9 mouse cellular contexts compared by ENCODE assay signal in the genomic region with DNA sequence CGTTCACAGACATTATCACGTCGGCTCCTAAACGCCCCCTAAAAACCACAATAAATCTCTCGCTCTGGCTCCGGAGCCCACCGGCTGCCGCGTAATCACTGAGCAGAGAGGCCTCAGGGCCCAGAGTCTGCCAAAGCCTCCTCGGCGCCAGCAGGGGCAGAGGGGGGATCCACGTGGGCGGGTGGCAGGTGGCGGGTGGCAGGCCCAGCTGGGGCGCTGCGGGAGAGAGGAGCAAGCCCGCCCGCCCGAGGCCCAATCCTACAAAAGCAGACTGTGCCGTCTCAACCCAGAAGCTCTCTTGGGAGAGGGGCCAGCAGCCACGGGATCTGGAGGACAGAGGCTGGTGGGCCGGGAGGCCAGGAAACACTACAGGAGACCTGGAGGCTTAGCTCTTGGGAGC. TPM values are rescaled to one million over a fixed set of nuclear protein-coding genes. Genes with fewer than 3 reads are reported as not detected.
A peak's percentile ranks its signal among the peaks of the same experiment; 100 is the strongest.
DNase-seq lines count a peak whose midpoint lies in the region; ATAC-seq lines count a peak whose summit lies in the region.
"Had no signal": no experiment of that assay in that cellular context is flagged by ENCODE, and none has a peak within 500 bp of the region (broad histone marks: within the 10 kb centered on the region; RNA-seq: fewer than 3 reads in every experiment).

No protein-coding gene starts in this region.

- no peak for DNase-seq in frontal cortex, adult 2 months (ENCODE audit: extremely low spot score in 1 of 2, low spot score in 1 of 2)
- peak; percentile 68 for DNase-seq in right cerebral cortex, postnatal 14 days
- DNase-seq in right cerebral cortex, adult 18-20 months = no peak
- DNase-seq in intestine, embryonic 14.5 days (ENCODE audit: low spot score) = peak; percentile 71
- no peak for DNase-seq in frontal cortex, postnatal 25 days (ENCODE audit: low spot score in 2 of 2)

- 2% methylated on average over 22 of the region's 22 CpGs for WGBS in intestine, embryonic 14.5 days
- WGBS in midbrain, embryonic 13.5 days = 1% methylated on average over 22 of the region's 22 CpGs

- H3K9me3 ChIP-seq in intestine, embryonic 14.5 days (ENCODE audit: control insufficient read depth, low read length) = no peaks in the 10 kb centered on the region
- H3K9me3 ChIP-seq in midbrain, embryonic 13.5 days = no peaks in the 10 kb centered on the region

- H3K4me2 ChIP-seq in intestine, embryonic 14.5 days (ENCODE audit: low read length) = peak overlapping the region; percentile 36
- H3K4me2 ChIP-seq in midbrain, embryonic 13.5 days (replicated peaks) = peak overlapping the region; percentile 49

- peak; percentile 22 for ATAC-seq in frontal cortex, adult (ENCODE audit: low TSS enrichment)
- ATAC-seq in intestine, embryonic 14.5 days (replicated peaks; ENCODE audit: low FRiP score, low TSS enrichment, low read depth) = peak; percentile 56; the same call in 1 of the 2 replicates
- ATAC-seq in midbrain, embryonic 13.5 days = peak; percentile 82
- ATAC-seq in monocyte, adult 5-6 weeks (replicated peaks; ENCODE audit: insufficient number of reproducible peaks, low FRiP score, low TSS enrichment, poor library complexity, severe bottlenecking) = no peak

- H3K9ac ChIP-seq in intestine, embryonic 14.5 days (ENCODE audit: low read length) = no peak overlapping the region
- H3K9ac ChIP-seq in midbrain, embryonic 13.5 days (replicated peaks) = peak overlapping the region; percentile 55

- no peaks in the 10 kb centered on the region for H3K27me3 ChIP-seq in intestine, embryonic 14.5 days (replicated peaks; ENCODE audit: control insufficient read depth, insufficient read depth, low read length)
- H3K27me3 ChIP-seq in midbrain, embryonic 13.5 days = peaks cover 30% of the 10 kb centered on the region

- no peak overlapping the region for H3K4me3 ChIP-seq in intestine, embryonic 14.5 days (ENCODE audit: low read depth, low read length)
- H3K4me3 ChIP-seq in midbrain, embryonic 13.5 days (replicated peaks) = peak overlapping the region; percentile 18
- H3K4me3 ChIP-seq: erythroblast, embryonic 14.5 days had no signal

- H3K36me3 ChIP-seq in intestine, embryonic 14.5 days (ENCODE audit: control insufficient read depth, insufficient read depth, low read length) = no peaks in the 10 kb centered on the region
- H3K36me3 ChIP-seq in midbrain, embryonic 13.5 days = no peaks in the 10 kb centered on the region

- peak overlapping the region; percentile 69 for H3K27ac ChIP-seq in intestine, embryonic 14.5 days (ENCODE audit: low read depth)
- peak overlapping the region; percentile 79 for H3K27ac ChIP-seq in midbrain, embryonic 13.5 days

- peaks cover 26% of the 10 kb centered on the region for H3K4me1 ChIP-seq in intestine, embryonic 14.5 days (replicated peaks; ENCODE audit: control insufficient read depth, insufficient read depth, low read length)
- peaks cover 40% of the 10 kb centered on the region for H3K4me1 ChIP-seq in midbrain, embryonic 13.5 days (replicated peaks)

RNA-seq across cellular contexts. Expression of gene Tcf20, which starts 19.2 kb away (rescaled TPM):
- 31.3 and 38.3 TPM in 2 replicates for polyA plus RNA-seq in frontal cortex, adult 2 months (2012; rRNA removed)
- 11.7 and 12.4 TPM in 2 replicates for polyA plus RNA-seq in intestine, embryonic 14.5 days (2014; fragmentation: Nextera tagmentation; extraction: Ambion mirVana)
- 15.6 and 16.0 TPM in 2 replicates for polyA plus RNA-seq in midbrain, embryonic 13.5 days (2015; fragmentation: Nextera tagmentation; extraction: Ambion mirVana)
- 77.4 to 104 TPM (median 81.3 TPM) in 3 replicates for total RNA-seq in monocyte, adult 5-6 weeks (2017)

Comparison
In these comparisons a context has a peak if more than half of its experiments do, and no peak if none do; other contexts are left out.
1. DNase-seq: peak in right cerebral cortex, postnatal 14 days (single experiment) and intestine, embryonic 14.5 days (single experiment); none in frontal cortex, adult 2 months (0 of 2), right cerebral cortex, adult 18-20 months (single experiment) and frontal cortex, postnatal 25 days (0 of 2).